In the genomic region with DNA sequence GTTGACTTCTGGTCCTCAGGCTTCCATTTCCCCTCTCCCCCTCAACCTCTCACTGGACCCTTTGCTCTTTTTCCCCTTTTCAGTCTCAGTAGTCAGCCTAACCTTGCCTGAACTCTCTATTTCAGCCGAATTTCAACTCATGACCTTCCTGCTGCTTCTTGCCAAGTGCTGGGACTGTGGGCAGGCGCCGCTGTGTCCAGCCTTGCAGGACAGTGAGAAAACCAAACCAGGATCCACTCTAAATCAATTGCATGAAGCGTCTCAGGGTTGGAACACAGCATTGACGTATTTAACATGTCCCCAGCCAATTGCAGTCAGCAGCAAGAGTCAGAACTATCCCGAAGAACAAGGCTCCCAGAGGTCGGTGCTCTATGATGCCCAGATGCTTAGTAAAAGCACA, we compare ENCODE assay signal across 27 mouse cellular contexts. TPM values are rescaled to one million over a fixed set of nuclear protein-coding genes. Genes with fewer than 3 reads are reported as not detected.
DNase-seq lines count a peak whose midpoint lies in the region; ATAC-seq and TF ChIP-seq lines count a peak whose summit lies in the region.
"Had no signal": no experiment of that assay in that cellular context is flagged by ENCODE, and none has a peak within 500 bp of the region (broad histone marks: within the 10 kb centered on the region; RNA-seq: fewer than 3 reads in every experiment).

No protein-coding gene starts in this region.

- no peak for TF ChIP-seq CTCF in hindbrain, postnatal 0 days (IDR thresholded peaks at IDR 0.05; ENCODE audit: low read depth)

- H3K4me1 ChIP-seq in heart, embryonic 10.5 days: no peaks in the 10 kb centered on the region
- no peaks in the 10 kb centered on the region for H3K4me1 ChIP-seq in hindbrain, postnatal 0 days (ENCODE audit: insufficient read depth, low read length)
- H3K4me1 ChIP-seq in midbrain, embryonic 13.5 days (replicated peaks): no peaks in the 10 kb centered on the region
- H3K4me1 ChIP-seq: embryonic facial prominence, embryonic 15.5 days; forebrain, embryonic 15.5 days; heart, embryonic 15.5 days; hindbrain, embryonic 15.5 days; intestine, embryonic 15.5 days; midbrain, embryonic 12.5 days had no signal

- ATAC-seq in hindbrain, postnatal 0 days: no peak
- ATAC-seq in midbrain, embryonic 13.5 days: no peak
- ATAC-seq: CD4-positive, CD25-positive, alpha-beta regulatory T cell, adult 4 months; forebrain, embryonic 15.5 days; intestine, embryonic 15.5 days had no signal

- no peak overlapping the region for H3K27ac ChIP-seq in heart, embryonic 10.5 days
- H3K27ac ChIP-seq in hindbrain, postnatal 0 days: no peak overlapping the region
- no peak overlapping the region for H3K27ac ChIP-seq in midbrain, embryonic 13.5 days
- H3K27ac ChIP-seq: embryonic facial prominence, embryonic 15.5 days; forebrain, embryonic 15.5 days; heart, embryonic 15.5 days; hindbrain, embryonic 15.5 days; intestine, embryonic 15.5 days; left cerebral cortex, adult 2 months; liver, embryonic 14.5 days; midbrain, embryonic 12.5 days; stomach, postnatal 0 days had no signal

- no peaks in the 10 kb centered on the region for H3K9me3 ChIP-seq in heart, embryonic 10.5 days
- H3K9me3 ChIP-seq in hindbrain, postnatal 0 days (ENCODE audit: low read length): no peaks in the 10 kb centered on the region
- H3K9me3 ChIP-seq in midbrain, embryonic 13.5 days: no peaks in the 10 kb centered on the region
- H3K9me3 ChIP-seq: embryonic facial prominence, embryonic 15.5 days; forebrain, embryonic 15.5 days; heart, embryonic 15.5 days; hindbrain, embryonic 15.5 days; intestine, embryonic 15.5 days; midbrain, embryonic 12.5 days had no signal

- H3K27me3 ChIP-seq in heart, embryonic 10.5 days (ENCODE audit: insufficient read depth, poor library complexity, severe bottlenecking): no peaks in the 10 kb centered on the region
- H3K27me3 ChIP-seq in hindbrain, postnatal 0 days (ENCODE audit: insufficient read depth, low read length): no peaks in the 10 kb centered on the region
- no peaks in the 10 kb centered on the region for H3K27me3 ChIP-seq in midbrain, embryonic 13.5 days
- H3K27me3 ChIP-seq: embryonic facial prominence, embryonic 15.5 days; forebrain, embryonic 15.5 days; heart, embryonic 15.5 days; hindbrain, embryonic 15.5 days; intestine, embryonic 15.5 days; midbrain, embryonic 12.5 days had no signal

- no peak overlapping the region for H3K4me2 ChIP-seq in hindbrain, postnatal 0 days (ENCODE audit: low read depth, low read length)
- no peak overlapping the region for H3K4me2 ChIP-seq in midbrain, embryonic 13.5 days (replicated peaks)
- H3K4me2 ChIP-seq: embryonic facial prominence, embryonic 15.5 days; forebrain, embryonic 15.5 days; heart, embryonic 15.5 days; hindbrain, embryonic 15.5 days; intestine, embryonic 15.5 days; lung, embryonic 14.5 days; midbrain, embryonic 12.5 days had no signal

- no peaks in the 10 kb centered on the region for H3K36me3 ChIP-seq in heart, embryonic 10.5 days
- H3K36me3 ChIP-seq in hindbrain, postnatal 0 days (ENCODE audit: insufficient read depth, low read length): no peaks in the 10 kb centered on the region
- H3K36me3 ChIP-seq in midbrain, embryonic 13.5 days: no peaks in the 10 kb centered on the region
- H3K36me3 ChIP-seq: embryonic facial prominence, embryonic 15.5 days; forebrain, embryonic 15.5 days; heart, embryonic 15.5 days; hindbrain, embryonic 15.5 days; intestine, embryonic 15.5 days; midbrain, embryonic 12.5 days had no signal

- no peak overlapping the region for H3K9ac ChIP-seq in hindbrain, postnatal 0 days (replicated peaks; ENCODE audit: low read length)
- H3K9ac ChIP-seq in midbrain, embryonic 13.5 days (replicated peaks): no peak overlapping the region
- H3K9ac ChIP-seq: embryonic facial prominence, embryonic 15.5 days; forebrain, embryonic 15.5 days; heart, embryonic 15.5 days; hindbrain, embryonic 15.5 days; intestine, embryonic 15.5 days; liver, embryonic 14.5 days; lung, embryonic 14.5 days; midbrain, embryonic 12.5 days had no signal

- no peak overlapping the region for H3K4me3 ChIP-seq in heart, embryonic 10.5 days
- no peak overlapping the region for H3K4me3 ChIP-seq in hindbrain, postnatal 0 days (ENCODE audit: low read length)
- H3K4me3 ChIP-seq in midbrain, embryonic 13.5 days (replicated peaks): no peak overlapping the region
- H3K4me3 ChIP-seq: embryonic facial prominence, embryonic 15.5 days; forebrain, embryonic 15.5 days; heart, embryonic 15.5 days; hindbrain, embryonic 15.5 days; intestine, embryonic 15.5 days; left cerebral cortex, adult 2 months; midbrain, embryonic 12.5 days had no signal

- WGBS in heart, embryonic 10.5 days: 80% methylated on average over 7 of the region's 7 CpGs
- WGBS in hindbrain, postnatal 0 days: 73% methylated on average over 7 of the region's 7 CpGs
- 80% methylated on average over 7 of the region's 7 CpGs for WGBS in midbrain, embryonic 13.5 days

- DNase-seq in adrenal gland, adult 2 months: peak; percentile 55
- DNase-seq in adrenal gland, postnatal 4 days (ENCODE audit: low spot score in 2 of 2): no peak
- DNase-seq in heart, adult 9 months (ENCODE audit: low spot score in 2 of 2): peak; percentile 5 to 18
- DNase-seq in heart, embryonic 10.5 days (ENCODE audit: low spot score): no peak
- DNase-seq in adrenal gland, postnatal 14 days: peak; percentile 65
- peak; percentile 47 to 77 for DNase-seq in kidney, postnatal 25 days
- no peak for DNase-seq in hindbrain, postnatal 0 days (ENCODE audit: low spot score)
- DNase-seq: cerebellum, adult 11 months; cerebellum, adult 9-11 months; heart, postnatal 36 days; lung, embryonic 14.5 days; thymus, adult 2 months had no signal

RNA-seq across cellular contexts. Expression of a gene that starts 26.1 kb away (rescaled TPM):
- total RNA-seq in adrenal gland, adult 2 months (2021): 1 to 10 TPM; 5.0 to 5.4 TPM
- 1.4 TPM in 2 replicates for polyA plus RNA-seq in adrenal gland, adult 2 months (2012; rRNA removed)
- 10 to 100 TPM; 16.8 to 17.3 TPM for total RNA-seq in adrenal gland, postnatal 4 days (2021)
- polyA plus RNA-seq in heart, embryonic 10.5 days (2016; fragmentation: Nextera tagmentation; extraction: Ambion mirVana): 0.15 and 0.21 TPM in 2 replicates
- total RNA-seq in adrenal gland, postnatal 14 days (2021): 5.7 and 13.3 TPM in 2 replicates
- 22.4 and 22.8 TPM in 2 replicates for total RNA-seq in hindbrain, postnatal 0 days (2014; rRNA removed)
- polyA plus RNA-seq in hindbrain, postnatal 0 days (2015; fragmentation: Nextera tagmentation; extraction: Ambion mirVana): 7.0 and 7.5 TPM in 2 replicates
- 2.5 and 4.1 TPM in 2 replicates for polyA plus RNA-seq in midbrain, embryonic 13.5 days (2015; fragmentation: Nextera tagmentation; extraction: Ambion mirVana)
- total RNA-seq: common myeloid progenitor, adult 5-6 weeks; megakaryocyte, adult 5-6 weeks; monocyte, adult 5-6 weeks; neutrophil, adult 5-6 weeks had no signal
- polyA plus RNA-seq: CD4-positive, CD25-positive, alpha-beta regulatory T cell, adult 4 months had no signal

Comparison
In these comparisons a context has a peak if more than half of its experiments do, and no peak if none do; other contexts are left out.
1. DNase-seq: peak in adrenal gland, adult 2 months (single experiment), heart, adult 9 months (2 of 2), adrenal gland, postnatal 14 days (single experiment) and kidney, postnatal 25 days (2 of 2); none in adrenal gland, postnatal 4 days (0 of 2), heart, embryonic 10.5 days (single experiment) and hindbrain, postnatal 0 days (single experiment).